Mouse (Mus musculus) kidney, embryonic 16.5 days (tissue): ENCODE measurements around the gene Tead1. TPM values are rescaled to one million over a fixed set of nuclear protein-coding genes. Genes with fewer than 3 reads are reported as not detected.

Experiments used
- ATAC-seq: fragments of 200-750 bp; cut with Nextera tagmentation; 2 replicates; pipeline ENCODE4 v1.8.0; 2017; ENCODE audit warnings: moderate TSS enrichment; ENCODE audit not compliant: low FRiP score, low TSS enrichment
- H3K27ac ChIP-seq: fragments of 300-500 bp; sonication (generic); 2 replicates; pipeline ENCODE4 v1.5.1; 2014; ENCODE audit warnings: low read length
- H3K27me3 ChIP-seq: fragments of 300-500 bp; sonication (generic); 2 replicates; pipeline ENCODE4 v1.6.1; 2014; ENCODE audit warnings: low read length, control low read depth, mixed read lengths; ENCODE audit not compliant: insufficient read depth
- H3K36me3 ChIP-seq: fragments of 300-500 bp; sonication (generic); 2 replicates; pipeline ENCODE4 v1.6.1; 2014; ENCODE audit warnings: low read length, control low read depth, mixed read lengths; ENCODE audit not compliant: insufficient read depth
- H3K4me1 ChIP-seq: fragments of 300-500 bp; sonication (generic); 2 replicates; pipeline ENCODE4 v1.6.1; 2014; ENCODE audit warnings: low read length, control low read depth, mixed read lengths; ENCODE audit not compliant: insufficient read depth
- H3K4me2 ChIP-seq: fragments of 300-500 bp; sonication (generic); replicated peaks from 2 replicates; pipeline ENCODE4 v1.6.1; 2014; ENCODE audit warnings: low read depth, low read length
- H3K4me3 ChIP-seq: fragments of 300-500 bp; sonication (generic); 2 replicates; pipeline ENCODE4 v1.5.1; 2014; ENCODE audit warnings: mild to moderate bottlenecking, low read length
- H3K9ac ChIP-seq: fragments of 300-500 bp; sonication (generic); replicated peaks from 2 replicates; pipeline ENCODE4 v1.6.1; 2014; ENCODE audit warnings: low read length
- H3K9me3 ChIP-seq: fragments of 300-500 bp; sonication (generic); 2 replicates; pipeline ENCODE4 v1.6.1; 2016; ENCODE audit warnings: low read length, control low read depth
- WGBS: fragments of 180-500 bp; shearing (Covaris S2); extraction: QIAGEN DNeasy Blood & Tissue Kit; methylation state at CpG from one replicate; pipeline ENCODE4 v1.1.7; 2014; 5-methylcytosine and 5-hydroxymethylcytosine counted together
- polyA plus RNA-seq: library from polyadenylated mRNA; unstranded; fragments of >200 nt; fragmentation: Nextera tagmentation; extraction: Ambion mirVana; gene quantifications from 2 replicates; pipeline ENCODE4 v1.2.1, GENCODE M21; 2015

The Tead1 gene
- polyA plus RNA-seq, 1 experiment from 2014 or later, result 18.0 TPM

DNA sequence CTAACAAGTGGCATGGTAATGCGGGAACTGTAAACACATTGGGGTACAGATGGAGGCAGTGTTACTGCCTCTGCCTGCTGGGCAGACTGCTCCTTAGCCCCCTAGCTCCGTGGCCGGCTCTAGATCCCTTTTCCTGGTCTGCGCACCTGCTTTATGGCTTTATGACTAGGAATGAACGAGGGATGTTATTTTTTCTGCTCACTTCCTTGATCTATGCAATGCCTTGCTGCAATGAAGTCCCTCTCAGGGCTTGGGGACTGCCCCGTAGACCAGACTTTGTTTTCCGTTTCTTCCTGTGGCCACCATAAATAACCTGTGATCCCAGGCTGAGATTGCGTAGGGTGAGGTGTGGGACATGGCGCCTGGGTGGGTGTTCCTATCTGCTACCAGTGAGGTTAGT is 26.8 kb downstream of the Tead1 start:
- ATAC-seq, result no peak
- WGBS, result 35% methylated on average over 9 of the region's 9 CpGs

DNA sequence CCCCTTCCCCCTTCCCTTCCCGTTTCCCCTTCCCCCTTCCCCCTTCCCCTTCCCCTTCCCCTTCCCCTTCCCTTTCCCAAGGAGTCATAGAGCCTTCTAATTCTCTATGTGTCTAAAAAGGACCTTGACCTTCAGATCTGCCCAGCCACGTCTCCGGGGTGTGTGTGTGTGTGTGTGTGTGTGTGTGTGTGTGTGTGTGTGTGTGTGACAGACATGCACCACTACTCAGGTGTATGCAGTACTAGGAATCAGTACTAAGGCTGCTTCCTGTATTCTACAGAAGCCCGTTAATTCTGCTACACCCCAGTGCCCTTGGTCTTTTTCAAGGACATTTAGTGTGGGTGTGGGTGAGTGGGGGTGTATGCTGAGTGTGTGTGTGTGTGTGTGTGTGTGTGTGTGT is 27.6 kb downstream of the Tead1 start:
- Histone ChIP-seq H3K36me3 (no peaks in the 10 kb centered on the region), H3K4me2 (no peak overlapping the region), H3K4me1 (peaks cover 40% of the 10 kb centered on the region), H3K9me3 (no peaks in the 10 kb centered on the region), H3K9ac (no peak overlapping the region), H3K27ac (no peak overlapping the region), H3K27me3 (no peaks in the 10 kb centered on the region), H3K4me3 (no peak overlapping the region)
- 35% methylated on average over 3 of the region's 4 CpGs for WGBS
- ATAC-seq, result 0 out of 2 replicates have a peak, but pooled peaks have one; percentile 59

More for the DNA sequence above, 26.8 kb downstream of the Tead1 start:
- Histone ChIP-seq H3K9ac (no peak overlapping the region), H3K4me2 (no peak overlapping the region), H3K9me3 (no peaks in the 10 kb centered on the region), H3K36me3 (no peaks in the 10 kb centered on the region), H3K4me1 (peaks cover 33% of the 10 kb centered on the region), H3K4me3 (no peak overlapping the region), H3K27me3 (no peaks in the 10 kb centered on the region), H3K27ac (peak overlapping the region; percentile 54)

GRCm38 (mm10) chr7:112710409-112711107 is 31.4 kb downstream of the Tead1 start:
- Histone ChIP-seq H3K27me3 (no peaks in the 10 kb centered on the region), H3K4me3 (no peak overlapping the region), H3K4me1 (peaks cover 52% of the 10 kb centered on the region), H3K4me2 (no peak overlapping the region), H3K9me3 (no peaks in the 10 kb centered on the region), H3K9ac (no peak overlapping the region), H3K27ac (no peak overlapping the region), H3K36me3 (no peaks in the 10 kb centered on the region)
- 79% methylated on average over 7 of the region's 7 CpGs for WGBS
- ATAC-seq, result no peak

- Histone ChIP-seq H3K9ac (no peak overlapping the region), H3K36me3 (no peaks in the 10 kb centered on the region), H3K27ac (no peak overlapping the region), H3K4me1 (peaks cover 57% of the 10 kb centered on the region), H3K9me3 (no peaks in the 10 kb centered on the region), H3K4me3 (no peak overlapping the region), H3K27me3 (no peaks in the 10 kb centered on the region), H3K4me2 (no peak overlapping the region)
- WGBS, result 59% methylated on average over 5 of the region's 5 CpGs
- ATAC-seq, result no peak
These were observed 32.9 kb downstream of the Tead1 start for GRCm38 (mm10) chr7:112711977-112712376.

DNA sequence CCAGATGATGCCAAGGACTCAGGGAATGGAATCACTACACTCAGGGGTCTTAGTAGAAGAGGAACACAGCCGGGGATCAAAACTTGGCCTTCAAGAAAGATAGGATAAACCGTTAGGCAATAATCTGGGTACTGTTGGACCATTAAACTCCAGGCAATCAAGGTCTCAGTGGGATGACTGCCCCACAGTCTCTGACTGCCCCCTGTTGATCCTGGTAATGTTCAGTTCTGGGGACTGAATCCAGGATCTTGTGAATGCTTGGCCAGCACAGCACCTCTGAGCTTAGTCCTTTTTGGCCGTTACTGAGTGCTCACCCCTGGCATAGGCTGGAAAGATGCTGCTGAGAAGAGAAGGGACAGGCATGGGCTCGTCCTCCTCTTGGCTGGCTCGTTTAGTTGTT is 34.4 kb downstream of the Tead1 start:
- H3K27me3 ChIP-seq, result no peaks in the 10 kb centered on the region
- peaks cover 63% of the 10 kb centered on the region for H3K4me1 ChIP-seq
- H3K36me3 ChIP-seq, result no peaks in the 10 kb centered on the region
- H3K4me2 ChIP-seq, result no peak overlapping the region
- 52% methylated on average over 5 of the region's 5 CpGs for WGBS
- no peak for ATAC-seq
- H3K9ac ChIP-seq, result no peak overlapping the region
- H3K27ac ChIP-seq, result no peak overlapping the region
- H3K4me3 ChIP-seq, result no peak overlapping the region
- no peaks in the 10 kb centered on the region for H3K9me3 ChIP-seq

DNA sequence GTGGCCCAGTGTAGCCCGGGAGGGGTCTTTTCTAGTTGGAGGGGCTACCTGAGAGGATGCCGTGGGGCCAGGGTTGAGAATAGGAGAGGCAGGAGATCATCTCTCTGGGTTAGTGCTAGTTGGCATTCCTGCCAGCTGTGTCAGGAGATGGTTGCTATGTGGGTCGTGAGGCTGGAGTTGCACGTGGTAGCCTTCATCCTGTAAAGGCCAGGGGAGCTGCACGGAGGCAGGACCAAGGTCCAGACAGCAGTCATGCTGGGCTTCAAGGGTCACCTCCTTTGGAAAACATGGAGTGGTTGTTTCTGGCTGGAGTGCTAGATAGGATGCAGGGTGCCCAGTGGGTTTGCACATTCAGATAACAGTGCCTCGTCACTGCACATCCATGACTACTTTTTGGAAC is 35.7 kb downstream of the Tead1 start:
- no peaks in the 10 kb centered on the region for H3K36me3 ChIP-seq
- H3K4me2 ChIP-seq, result no peak overlapping the region
- no peak; the same call in 1 of the 2 replicates for ATAC-seq
- WGBS, result 47% methylated on average over 6 of the region's 6 CpGs
- H3K9me3 ChIP-seq, result no peaks in the 10 kb centered on the region
- H3K4me3 ChIP-seq, result no peak overlapping the region
- H3K4me1 ChIP-seq, result peaks cover 62% of the 10 kb centered on the region
- H3K27ac ChIP-seq, result no peak overlapping the region
- no peaks in the 10 kb centered on the region for H3K27me3 ChIP-seq
- no peak overlapping the region for H3K9ac ChIP-seq

DNA sequence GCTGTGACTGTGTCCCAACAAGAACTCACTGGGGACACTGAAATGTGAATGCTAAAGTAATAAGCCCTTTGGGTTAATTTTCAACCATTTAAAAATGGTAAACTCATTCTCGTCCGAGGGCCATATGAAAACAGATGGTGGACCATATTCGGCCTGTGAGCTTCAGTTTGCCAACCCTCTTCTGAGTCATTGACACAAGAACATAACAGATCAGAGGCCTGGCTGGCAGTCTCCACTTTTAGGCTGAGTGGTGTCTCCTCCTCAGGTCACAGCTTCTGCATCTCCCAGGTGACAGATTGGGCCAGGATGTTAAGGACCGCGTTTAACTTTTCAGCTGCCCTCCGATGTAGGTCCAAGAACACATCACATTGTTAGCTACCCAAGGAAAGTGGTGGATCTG is 37.6 kb downstream of the Tead1 start:
- Histone ChIP-seq H3K9me3 (no peaks in the 10 kb centered on the region), H3K4me2 (no peak overlapping the region), H3K27ac (no peak overlapping the region), H3K4me1 (peaks cover 66% of the 10 kb centered on the region), H3K27me3 (no peaks in the 10 kb centered on the region), H3K9ac (no peak overlapping the region), H3K36me3 (no peaks in the 10 kb centered on the region), H3K4me3 (no peak overlapping the region)
- WGBS, result 75% methylated on average over 6 of the region's 6 CpGs
- ATAC-seq, result no peak

GRCm38 (mm10) chr7:112717676-112718075 is 38.6 kb downstream of the Tead1 start:
- peak overlapping the region; percentile 16 for H3K27ac ChIP-seq
- H3K4me2 ChIP-seq, result no peak overlapping the region
- 16% methylated on average over 2 of the region's 2 CpGs for WGBS
- H3K9me3 ChIP-seq, result no peaks in the 10 kb centered on the region
- H3K4me1 ChIP-seq, result peaks cover 59% of the 10 kb centered on the region
- no peak overlapping the region for H3K9ac ChIP-seq
- H3K27me3 ChIP-seq, result no peaks in the 10 kb centered on the region
- no peak for ATAC-seq
- H3K4me3 ChIP-seq, result no peak overlapping the region
- H3K36me3 ChIP-seq, result no peaks in the 10 kb centered on the region

DNA sequence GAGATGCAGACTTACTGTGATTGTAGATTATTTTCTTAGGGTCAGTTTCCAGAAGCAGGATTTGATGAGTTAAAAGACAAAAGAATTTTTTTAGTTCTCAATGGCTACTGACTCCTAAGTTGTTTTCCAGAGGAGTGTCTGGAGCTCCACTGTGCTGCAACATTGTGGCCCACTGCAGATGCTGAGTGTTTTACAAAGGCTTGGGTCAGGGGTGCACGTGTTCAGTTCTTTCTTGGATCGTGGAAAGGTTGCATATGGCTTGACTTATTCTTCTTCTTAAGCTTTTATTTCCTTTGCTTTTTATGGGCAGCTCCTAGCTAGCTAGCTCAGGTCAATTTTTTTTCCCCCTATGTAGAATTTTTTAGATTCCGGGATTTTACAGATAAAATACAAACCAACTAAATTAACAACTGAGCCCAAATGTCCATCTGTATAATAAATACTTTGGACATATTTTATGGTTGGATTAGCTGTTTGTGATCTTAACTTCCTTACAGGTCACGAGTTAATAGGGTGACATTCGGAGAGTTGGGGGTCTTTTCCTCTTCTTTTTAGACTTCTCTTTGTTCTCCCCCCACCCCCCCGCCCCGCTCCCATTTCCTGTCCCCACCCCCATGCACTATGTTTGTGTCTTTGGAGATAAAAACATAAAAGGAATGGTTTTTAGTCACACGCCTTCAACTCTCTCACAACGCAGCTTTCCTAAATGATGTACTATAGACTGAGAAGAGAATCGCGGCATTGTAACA is 40.5 kb downstream of the Tead1 start:
- H3K4me1 ChIP-seq, result peaks cover 54% of the 10 kb centered on the region
- peak overlapping the region; percentile 47 for H3K4me2 ChIP-seq
- no peak overlapping the region for H3K9ac ChIP-seq
- no peaks in the 10 kb centered on the region for H3K9me3 ChIP-seq
- H3K4me3 ChIP-seq, result no peak overlapping the region
- H3K36me3 ChIP-seq, result no peaks in the 10 kb centered on the region
- peak overlapping the region; percentile 81 for H3K27ac ChIP-seq
- 18% methylated on average over 11 of the region's 11 CpGs for WGBS
- H3K27me3 ChIP-seq, result no peaks in the 10 kb centered on the region
- peak; percentile 31; the same call in 1 of the 2 replicates for ATAC-seq
